Mouse (Mus musculus) stomach, embryonic 16.5 days (tissue): ENCODE data around the gene Zyx. TPM values are rescaled to one million over a fixed set of nuclear protein-coding genes. Genes with fewer than 3 reads are reported as not detected.

Experiments
- ATAC-seq: fragments of 200-750 bp; cut with Nextera tagmentation; 2 replicates; pipeline ENCODE4 v1.8.0; 2017; ENCODE audit warnings: moderate number of reproducible peaks, moderate TSS enrichment; ENCODE audit not compliant: insufficient read depth, low FRiP score
- H3K27ac ChIP-seq: fragments of 300-500 bp; sonication (generic); 2 replicates; pipeline ENCODE4 v1.5.1; 2014; ENCODE audit warnings: low read length
- H3K27me3 ChIP-seq: fragments of 300-500 bp; sonication (generic); 2 replicates; pipeline ENCODE4 v1.6.1; 2014; ENCODE audit warnings: low read length, control low read depth, mixed read lengths; ENCODE audit not compliant: control insufficient read depth, insufficient read depth
- H3K36me3 ChIP-seq: fragments of 300-500 bp; sonication (generic); 2 replicates; pipeline ENCODE4 v1.6.1; 2014; ENCODE audit warnings: low read length; ENCODE audit not compliant: control insufficient read depth, insufficient read depth
- H3K4me1 ChIP-seq: fragments of 300-500 bp; sonication (generic); 2 replicates; pipeline ENCODE4 v1.6.1; 2014; ENCODE audit warnings: low read length, control low read depth, mixed read lengths; ENCODE audit not compliant: control insufficient read depth, insufficient read depth
- H3K4me2 ChIP-seq: fragments of 300-500 bp; sonication (generic); 2 replicates; pipeline ENCODE4 v1.6.1; 2014; ENCODE audit warnings: low read depth, low read length, mixed read lengths
- H3K4me3 ChIP-seq: fragments of 300-500 bp; sonication (generic); replicated peaks from 2 replicates; pipeline ENCODE4 v1.5.1; 2014; ENCODE audit warnings: mild to moderate bottlenecking, low read length
- H3K9ac ChIP-seq: fragments of 300-500 bp; sonication (generic); 2 replicates; pipeline ENCODE4 v1.6.1; 2014; ENCODE audit warnings: low read length
- H3K9me3 ChIP-seq: fragments of 300-500 bp; sonication (generic); replicated peaks from 2 replicates; pipeline ENCODE4 v1.6.1; 2016; ENCODE audit warnings: low read length, control low read depth; ENCODE audit not compliant: control insufficient read depth
- WGBS: fragments of 180-500 bp; shearing (Covaris S2); extraction: QIAGEN DNeasy Blood & Tissue Kit; methylation state at CpG from one replicate; pipeline ENCODE4 v1.1.7; 2014; 5-methylcytosine and 5-hydroxymethylcytosine counted together
- polyA plus RNA-seq: library from polyadenylated mRNA; unstranded; fragments of >200 nt; fragmentation: Nextera tagmentation; extraction: Ambion mirVana; gene quantifications from 2 replicates; pipeline ENCODE4 v1.2.1, GENCODE M21; 2015

The Zyx gene
- polyA plus RNA-seq = 99.0 and 107 TPM in 2 replicates

GRCm38 (mm10) chr6:42349426-42350020 is at the start of gene Zyx:
Zyx (plus strand) TSS chr6:42349630.
- Histone ChIP-seq H3K4me1 (peaks cover 41% of the 10 kb centered on the region), H3K9me3 (no peaks in the 10 kb centered on the region), H3K4me3 (peak within 1 kb of the TSS; percentile 83), H3K9ac (peak within 1 kb of the TSS; percentile 96), H3K27me3 (no peaks in the 10 kb centered on the region), H3K36me3 (peaks cover 9% of the 10 kb centered on the region; the same call in 1 of the 2 replicates), H3K27ac (peak within 1 kb of the TSS; percentile 97), H3K4me2 (peak within 1 kb of the TSS; percentile 95)
- peak; percentile 94 for ATAC-seq
- WGBS = 0% methylated on average over 23 of the region's 36 CpGs

DNA sequence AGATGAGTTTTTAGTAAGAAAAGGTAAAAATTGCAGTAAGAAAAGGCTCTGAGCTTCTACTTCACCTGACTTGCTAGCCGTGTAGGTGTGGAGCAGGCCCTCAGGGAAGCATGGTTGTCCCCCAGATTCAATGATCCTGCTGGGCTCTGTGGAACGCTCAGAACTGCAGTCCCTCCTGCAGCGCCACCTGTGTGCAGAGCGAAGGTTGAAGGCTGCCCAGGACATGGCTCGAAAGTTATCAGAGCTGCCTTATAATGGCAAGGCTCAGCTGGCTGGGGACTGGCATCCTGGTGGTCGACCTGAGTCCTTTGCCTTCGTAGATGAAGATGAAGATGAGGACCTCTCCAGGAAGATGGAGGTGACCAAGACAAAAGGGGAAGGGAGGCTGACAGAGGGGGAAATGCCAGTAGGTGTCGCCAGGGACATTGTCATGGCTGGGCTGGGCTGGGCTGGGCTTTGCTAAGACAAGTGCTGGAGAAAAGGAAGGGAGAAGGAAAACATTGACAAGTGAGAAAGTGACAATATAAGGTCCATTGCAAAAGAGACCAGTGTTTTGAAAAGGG is 39.5 kb upstream of the Zyx start:
- no peaks in the 10 kb centered on the region for H3K27me3 ChIP-seq
- no peak overlapping the region for H3K4me2 ChIP-seq
- H3K4me3 ChIP-seq = no peak overlapping the region
- H3K27ac ChIP-seq = no peak overlapping the region
- no peaks in the 10 kb centered on the region for H3K36me3 ChIP-seq
- no peak overlapping the region for H3K9ac ChIP-seq
- no peaks in the 10 kb centered on the region for H3K9me3 ChIP-seq
- no peak for ATAC-seq
- 41% methylated on average over 8 of the region's 8 CpGs for WGBS
- H3K4me1 ChIP-seq = no peaks in the 10 kb centered on the region

GRCm38 (mm10) chr6:42310427-42311053 is 38.9 kb upstream of the Zyx start:
- no peak overlapping the region for H3K4me3 ChIP-seq
- H3K4me2 ChIP-seq = no peak overlapping the region
- no peaks in the 10 kb centered on the region for H3K9me3 ChIP-seq
- no peaks in the 10 kb centered on the region for H3K27me3 ChIP-seq
- H3K9ac ChIP-seq = no peak overlapping the region
- WGBS = 79% methylated on average over 2 of the region's 2 CpGs
- H3K36me3 ChIP-seq = no peaks in the 10 kb centered on the region
- no peak for ATAC-seq
- H3K4me1 ChIP-seq = no peaks in the 10 kb centered on the region
- H3K27ac ChIP-seq = no peak overlapping the region

DNA sequence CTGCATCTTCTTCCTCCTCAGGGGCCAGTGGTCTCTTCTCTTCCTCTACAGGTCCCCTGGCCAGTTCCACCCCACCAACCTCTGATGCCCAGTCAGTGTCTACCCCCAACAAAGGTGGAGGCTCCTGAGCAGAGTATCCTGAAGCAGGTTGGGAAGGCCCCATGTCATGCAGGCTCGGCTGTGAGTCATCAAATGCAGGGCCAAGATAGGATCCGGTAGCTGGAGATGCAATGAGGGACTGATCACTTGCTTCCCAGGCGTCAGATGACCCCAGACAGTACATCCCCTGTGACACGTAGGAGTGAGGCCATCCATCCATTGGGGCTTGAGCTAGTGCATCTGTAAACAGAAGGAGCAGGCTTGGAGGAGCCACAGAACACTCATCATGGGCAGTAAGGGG is 31.1 kb upstream of the Zyx start:
- 75% methylated on average over 4 of the region's 4 CpGs for WGBS
- ATAC-seq = no peak
- H3K9me3 ChIP-seq = no peaks in the 10 kb centered on the region
- H3K4me2 ChIP-seq = no peak overlapping the region
- H3K4me1 ChIP-seq = no peaks in the 10 kb centered on the region
- H3K4me3 ChIP-seq = no peak overlapping the region
- no peaks in the 10 kb centered on the region for H3K36me3 ChIP-seq
- peaks cover 13% of the 10 kb centered on the region for H3K27me3 ChIP-seq
- no peak overlapping the region for H3K27ac ChIP-seq
- no peak overlapping the region for H3K9ac ChIP-seq

DNA sequence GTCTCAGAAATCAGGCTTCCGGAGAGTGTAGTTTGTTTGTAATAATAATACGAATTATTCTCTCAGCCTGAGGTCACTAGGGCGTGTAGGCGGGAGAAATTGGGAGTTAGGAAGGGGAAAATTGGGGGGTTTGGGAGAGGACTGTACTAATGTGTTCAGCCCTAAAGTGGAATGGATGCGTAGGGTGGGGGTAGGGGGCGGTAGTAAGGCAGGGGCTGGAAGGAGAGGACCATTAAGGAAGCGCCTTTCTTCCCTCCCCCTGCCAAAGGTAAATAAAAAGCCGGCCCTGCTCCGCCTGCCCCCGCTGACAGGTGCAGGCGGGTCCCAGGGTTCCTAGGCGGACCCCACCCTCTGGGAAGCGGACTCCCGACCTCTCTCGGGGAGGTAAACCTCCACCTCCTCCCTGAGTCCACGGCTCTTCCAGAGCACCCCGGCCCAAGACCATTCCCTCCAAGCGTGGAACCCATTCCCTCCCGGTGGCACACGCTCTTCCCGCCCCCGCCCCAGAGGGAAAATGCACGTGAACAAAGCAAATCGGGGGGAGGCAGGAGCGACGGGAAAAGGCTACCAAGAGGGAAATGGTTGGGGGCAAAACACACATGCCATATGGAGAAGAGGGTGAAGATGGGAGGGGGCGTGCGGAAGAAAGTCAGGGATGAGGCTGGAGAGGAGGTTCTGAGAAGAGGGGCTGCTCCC is 25.9 kb upstream of the Zyx start:
- 2% methylated on average over 27 of the region's 28 CpGs for WGBS
- Histone ChIP-seq H3K27ac (no peak overlapping the region), H3K4me3 (peak overlapping the region; percentile 60), H3K4me2 (peak overlapping the region; percentile 96), H3K4me1 (peaks cover 7% of the 10 kb centered on the region), H3K36me3 (no peaks in the 10 kb centered on the region), H3K9ac (peak overlapping the region; percentile 56; the same call in 1 of the 2 replicates), H3K9me3 (no peaks in the 10 kb centered on the region), H3K27me3 (peaks cover 27% of the 10 kb centered on the region)
- ATAC-seq = 0 out of 2 replicates have a peak, but pooled peaks have one; percentile 27

GRCm38 (mm10) chr6:42324067-42324481 is 25.4 kb upstream of the Zyx start:
- peaks cover 27% of the 10 kb centered on the region for H3K27me3 ChIP-seq
- peak overlapping the region; percentile 56 for H3K9ac ChIP-seq
- no peaks in the 10 kb centered on the region for H3K9me3 ChIP-seq
- H3K36me3 ChIP-seq = no peaks in the 10 kb centered on the region
- H3K4me2 ChIP-seq = peak overlapping the region; percentile 96
- ATAC-seq = peak; percentile 65
- H3K27ac ChIP-seq = no peak overlapping the region
- peak overlapping the region; percentile 60 for H3K4me3 ChIP-seq
- WGBS = under 1% methylated on average over 31 of the region's 32 CpGs
- H3K4me1 ChIP-seq = peaks cover 7% of the 10 kb centered on the region

DNA sequence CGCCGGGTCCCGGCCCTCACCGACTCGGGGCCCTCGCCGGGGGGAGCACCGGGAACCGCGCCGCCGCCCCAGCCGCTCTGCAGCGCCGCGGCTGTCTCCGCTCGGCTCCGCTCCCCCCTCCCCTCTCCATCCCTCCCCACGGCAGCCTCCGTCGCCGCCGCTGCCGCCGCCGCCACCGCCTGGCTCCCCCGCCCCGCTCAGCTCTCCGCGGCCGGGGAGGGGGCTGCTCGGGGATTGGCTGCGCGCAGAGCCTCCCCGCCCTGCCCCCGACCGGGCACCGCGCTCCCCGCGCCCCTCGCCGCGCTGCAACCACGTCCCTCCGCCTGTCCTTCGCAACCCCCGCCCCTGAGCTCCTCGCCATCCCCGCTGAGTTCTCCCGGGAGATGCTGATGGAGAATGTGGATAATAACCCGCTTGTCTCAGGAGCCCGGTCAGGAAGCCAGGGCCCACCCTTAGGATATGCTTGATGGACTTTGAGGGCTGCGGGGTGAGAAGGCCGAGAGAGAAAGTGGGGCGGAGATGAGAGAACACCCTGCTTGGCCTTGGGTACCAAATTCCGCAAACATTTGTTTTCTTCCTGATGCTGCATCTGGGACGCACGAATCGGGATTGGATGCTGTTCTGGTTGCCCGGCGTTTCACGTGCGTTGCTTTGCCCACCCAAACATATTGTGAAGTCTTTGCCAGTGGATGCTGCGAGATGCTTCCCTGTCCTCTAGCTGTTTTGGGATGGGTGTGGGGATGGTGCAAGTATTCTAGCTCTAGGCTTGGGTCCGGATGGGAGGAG is 24.8 kb upstream of the Zyx start, which contains the start of gene Fam131b:
TSS of gene Fam131b (minus strand) at position 162 of the 786 bp plus-strand sequence.
- Histone ChIP-seq H3K4me2 (peak within 1 kb of the TSS; percentile 96), H3K4me3 (peak within 1 kb of the TSS; percentile 60), H3K9ac (peak within 1 kb of the TSS; percentile 56), H3K4me1 (peaks cover 7% of the 10 kb centered on the region), H3K9me3 (no peaks in the 10 kb centered on the region), H3K27me3 (peaks cover 27% of the 10 kb centered on the region), H3K27ac (no peak within 1 kb of the TSS), H3K36me3 (no peaks in the 10 kb centered on the region)
- WGBS = under 1% methylated on average over 61 of the region's 68 CpGs
- ATAC-seq = peak; percentile 68

DNA sequence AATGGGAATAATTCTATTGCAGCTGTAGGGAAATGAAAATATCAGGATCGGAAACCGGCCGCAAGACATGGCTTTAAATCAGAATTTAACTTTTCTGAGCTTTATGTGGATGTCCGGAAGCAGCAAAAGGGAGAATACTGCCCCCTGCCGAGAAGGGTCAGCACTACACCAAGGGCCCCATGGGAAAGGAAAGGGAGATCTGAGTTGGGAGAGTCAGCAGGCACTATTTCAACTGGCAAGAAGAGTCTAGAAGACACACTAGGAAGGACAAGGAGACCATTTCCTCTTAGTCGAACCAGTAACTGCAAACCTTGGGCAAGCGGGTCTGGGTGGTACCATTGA is 24.2 kb upstream of the Zyx start:
- Histone ChIP-seq H3K27ac (no peak overlapping the region), H3K4me2 (peak overlapping the region; percentile 96), H3K4me1 (peaks cover 7% of the 10 kb centered on the region), H3K9me3 (no peaks in the 10 kb centered on the region), H3K27me3 (peaks cover 27% of the 10 kb centered on the region), H3K4me3 (peak overlapping the region; percentile 60), H3K9ac (peak overlapping the region; percentile 56; the same call in 1 of the 2 replicates), H3K36me3 (no peaks in the 10 kb centered on the region)
- no peak for ATAC-seq
- WGBS = 6% methylated on average over 7 of the region's 7 CpGs
